Mouse (Mus musculus): ENCODE results near the gene Fam208a. TPM values are rescaled to one million over a fixed set of nuclear protein-coding genes. Genes with fewer than 3 reads are reported as not detected.

Gene Fam208a
- total and polyA plus RNA-seq, 2 experiments from 2014 or later, result 8.1 to 50.9 TPM

DNA sequence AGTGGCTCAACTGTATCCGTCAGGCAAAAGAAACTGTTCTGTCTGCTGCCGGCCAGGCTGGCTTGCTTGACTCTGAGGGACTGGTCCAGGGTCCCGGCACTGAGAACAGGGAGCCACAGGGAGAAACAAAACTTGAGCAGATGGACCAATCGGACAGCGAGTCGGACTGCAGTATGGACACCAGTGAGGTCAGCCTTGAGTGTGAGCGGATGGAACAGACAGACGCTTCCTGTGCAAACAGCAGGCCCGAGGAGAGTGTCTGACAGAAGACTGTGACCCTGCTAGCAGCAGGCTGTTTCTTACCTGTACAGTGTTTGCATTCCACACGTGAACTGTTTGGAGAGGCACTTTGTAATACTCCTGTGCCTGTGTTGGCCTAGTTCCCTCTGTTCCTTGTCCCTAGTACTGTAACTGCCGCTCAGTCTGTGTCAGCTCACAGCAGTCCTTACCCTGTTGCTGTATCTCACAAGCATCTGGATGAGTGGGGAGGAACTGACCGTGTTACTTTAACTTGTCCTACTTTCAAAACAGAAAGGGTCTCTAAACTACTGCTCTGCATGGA is 26.8 kb upstream of the Fam208a start:
- Histone ChIP-seq H3K27me3 (ENCODE audit: insufficient read depth, low read length) (no peaks in the 10 kb centered on the region), H3K36me3 (ENCODE audit: insufficient read depth) (peaks cover 5% of the 10 kb centered on the region; the same call in 1 of the 2 replicates), H3K27ac (ENCODE audit: low read depth, low read length) (no peak overlapping the region), H3K9ac (no peak overlapping the region), H3K4me3 (ENCODE audit: low read depth, low read length) (no peak overlapping the region), H3K4me1 (ENCODE audit: insufficient read depth) (no peaks in the 10 kb centered on the region), H3K9me3 (ENCODE audit: low read length) (no peaks in the 10 kb centered on the region; the same call in 1 of the 2 replicates), H3K4me2 (ENCODE audit: low read depth) (no peak overlapping the region)
- WGBS, result 93% methylated on average over 12 of the region's 12 CpGs
- no peak for ATAC-seq
- no peak for DNase-seq
- TF ChIP-seq CTCF (IDR thresholded peaks at IDR 0.05; ENCODE audit: low read depth), result no peak

DNA sequence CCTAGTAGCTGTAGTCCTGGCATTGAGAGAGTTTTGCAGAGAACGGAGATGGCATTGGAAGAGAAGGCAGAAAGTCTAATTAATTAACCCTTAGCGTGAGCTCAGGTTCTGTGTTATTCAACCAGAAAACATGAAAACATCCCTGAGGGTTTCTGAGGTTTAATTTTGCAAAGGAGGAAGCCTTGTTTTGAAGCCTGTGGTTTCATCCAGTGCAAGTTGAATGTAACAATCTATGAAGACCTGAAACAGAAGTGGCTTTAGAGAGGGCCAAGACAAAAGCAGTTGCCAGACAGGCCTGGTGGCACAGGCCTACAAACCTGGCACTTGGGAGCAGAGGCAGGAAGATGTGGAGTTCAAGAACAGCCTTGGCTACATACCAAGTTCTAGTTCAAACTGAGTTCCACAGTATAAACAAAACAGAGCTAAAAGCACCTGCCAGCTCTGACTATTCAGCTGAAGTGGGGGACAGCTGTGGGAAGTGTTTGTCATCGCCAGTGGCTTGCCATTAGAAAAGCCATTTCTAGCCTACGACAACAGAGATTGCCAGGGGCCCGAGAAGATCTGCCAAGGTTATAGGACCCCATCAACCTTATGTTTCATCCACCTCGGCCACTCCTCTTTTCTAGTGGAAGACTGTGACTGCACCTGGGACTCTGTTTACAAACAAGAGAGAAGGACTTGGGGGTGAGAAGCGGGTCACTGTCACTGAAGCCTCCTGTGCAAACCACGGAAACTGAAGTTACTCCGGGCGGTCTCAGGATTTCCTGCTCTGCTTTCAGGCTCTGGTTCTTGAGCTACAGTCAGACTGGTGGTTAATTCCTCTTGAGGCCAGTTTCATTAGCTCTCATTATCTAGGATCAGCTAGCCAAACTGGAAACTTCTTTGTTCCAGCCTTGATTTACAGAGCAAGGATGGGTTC is 26.0 kb upstream of the Fam208a start:
- WGBS, result 71% methylated on average over 10 of the region's 10 CpGs
- H3K36me3 ChIP-seq (ENCODE audit: insufficient read depth), result peaks cover 5% of the 10 kb centered on the region; the same call in 1 of the 2 replicates
- DNase-seq, result no peak

DNA sequence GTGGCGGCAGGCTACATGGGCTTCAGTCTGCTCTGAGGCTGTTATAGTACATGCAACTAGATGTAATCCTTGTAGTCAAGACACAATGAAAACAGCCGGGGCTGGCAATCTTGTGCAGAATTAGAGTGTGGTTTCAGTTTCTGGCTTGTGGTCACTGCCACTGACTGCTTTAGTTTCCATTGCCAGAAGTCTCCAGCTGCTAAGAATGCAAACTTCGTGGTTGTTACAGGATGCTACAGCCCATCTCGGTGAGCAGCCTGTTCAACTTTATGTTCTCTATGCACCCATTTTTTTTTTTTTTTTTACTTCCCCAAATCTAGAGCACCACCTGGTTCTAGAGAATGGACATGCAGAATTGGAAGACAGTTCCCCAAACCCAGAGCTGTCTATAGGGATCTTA is 23.2 kb upstream of the Fam208a start:
- ATAC-seq, result no peak
- WGBS, result 88% methylated on average over 4 of the region's 4 CpGs
- H3K9me3 ChIP-seq (ENCODE audit: low read length), result no peaks in the 10 kb centered on the region; the same call in 1 of the 2 replicates
- H3K4me2 ChIP-seq (ENCODE audit: low read depth), result no peak overlapping the region
- no peaks in the 10 kb centered on the region; the same call in 1 of the 2 replicates for H3K36me3 ChIP-seq (ENCODE audit: insufficient read depth)
- no peak overlapping the region for H3K27ac ChIP-seq (ENCODE audit: low read depth, low read length)
- no peaks in the 10 kb centered on the region for H3K4me1 ChIP-seq (ENCODE audit: insufficient read depth)
- H3K4me3 ChIP-seq (ENCODE audit: low read depth, low read length), result no peak overlapping the region
- no peak for DNase-seq
- no peak for TF ChIP-seq CTCF (IDR thresholded peaks at IDR 0.05; ENCODE audit: low read depth)
- no peak overlapping the region for H3K9ac ChIP-seq
- H3K27me3 ChIP-seq (ENCODE audit: insufficient read depth, low read length), result no peaks in the 10 kb centered on the region

More for the DNA sequence above, 26.0 kb upstream of the Fam208a start:
- H3K4me3 ChIP-seq (ENCODE audit: low read depth, low read length), result no peak overlapping the region
- no peaks in the 10 kb centered on the region for H3K4me1 ChIP-seq (ENCODE audit: insufficient read depth)
- no peak overlapping the region for H3K4me2 ChIP-seq (ENCODE audit: low read depth)
- no peaks in the 10 kb centered on the region; the same call in 1 of the 2 replicates for H3K9me3 ChIP-seq (ENCODE audit: low read length)
- no peaks in the 10 kb centered on the region for H3K27me3 ChIP-seq (ENCODE audit: insufficient read depth, low read length)
- no peak overlapping the region for H3K27ac ChIP-seq (ENCODE audit: low read depth, low read length)
- no peak for TF ChIP-seq CTCF (IDR thresholded peaks at IDR 0.05; ENCODE audit: low read depth)
- ATAC-seq, result no peak
- no peak overlapping the region for H3K9ac ChIP-seq

DNA sequence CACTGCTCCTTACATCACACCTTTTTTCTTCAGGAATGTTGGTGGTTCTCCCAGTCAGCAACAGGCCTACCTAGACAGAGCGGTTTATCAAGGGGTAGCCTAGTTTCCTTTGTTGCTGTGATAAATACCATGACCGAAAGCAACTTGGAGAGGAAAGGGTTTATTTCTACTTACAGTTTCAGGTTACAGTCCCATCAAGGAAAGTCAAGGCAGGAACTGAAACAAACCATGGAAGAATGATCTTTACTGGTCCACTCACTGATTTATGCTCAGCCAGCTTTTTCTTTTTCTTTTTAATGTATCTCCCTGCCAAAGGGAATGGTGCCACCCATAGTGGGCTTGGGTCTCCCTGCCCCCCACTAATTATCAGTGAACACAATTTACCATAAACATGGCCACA is 22.7 kb upstream of the Fam208a start:
- Histone ChIP-seq H3K27ac (ENCODE audit: low read depth, low read length) (no peak overlapping the region), H3K9ac (no peak overlapping the region), H3K4me2 (ENCODE audit: low read depth) (no peak overlapping the region), H3K36me3 (ENCODE audit: insufficient read depth) (no peaks in the 10 kb centered on the region; the same call in 1 of the 2 replicates), H3K27me3 (ENCODE audit: insufficient read depth, low read length) (no peaks in the 10 kb centered on the region), H3K4me1 (ENCODE audit: insufficient read depth) (no peaks in the 10 kb centered on the region), H3K9me3 (ENCODE audit: low read length) (no peaks in the 10 kb centered on the region; the same call in 1 of the 2 replicates), H3K4me3 (ENCODE audit: low read depth, low read length) (no peak overlapping the region)
- DNase-seq (no peak), ATAC-seq (no peak)
- 94% methylated on average over 2 of the region's 2 CpGs for WGBS
- no peak for TF ChIP-seq CTCF (IDR thresholded peaks at IDR 0.05; ENCODE audit: low read depth)

DNA sequence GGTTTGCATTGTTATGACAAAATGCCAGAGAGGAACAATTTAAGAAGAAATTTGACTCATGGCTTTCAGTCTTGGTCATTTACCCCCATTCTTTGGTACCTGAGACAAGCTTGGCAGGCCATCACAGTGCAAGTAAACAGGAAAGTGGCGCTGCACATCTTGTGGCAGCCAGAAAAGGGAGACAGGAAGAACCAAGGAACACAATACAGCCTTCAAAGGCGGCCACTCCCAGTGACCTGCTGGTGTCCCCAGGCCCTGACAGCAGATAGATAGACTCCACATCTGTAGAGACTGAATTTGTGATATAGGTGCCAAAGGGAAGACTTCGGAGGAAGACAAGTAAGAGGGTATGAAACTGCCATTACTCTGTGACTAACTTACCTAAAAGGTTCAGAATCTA is 20.4 kb upstream of the Fam208a start:
- TF ChIP-seq CTCF (IDR thresholded peaks at IDR 0.05; ENCODE audit: low read depth), result no peak
- no peaks in the 10 kb centered on the region for H3K4me1 ChIP-seq (ENCODE audit: insufficient read depth)
- no peak overlapping the region for H3K4me3 ChIP-seq (ENCODE audit: low read depth, low read length)
- H3K27me3 ChIP-seq (ENCODE audit: insufficient read depth, low read length), result no peaks in the 10 kb centered on the region
- no peak overlapping the region for H3K9ac ChIP-seq
- ATAC-seq, result no peak
- no peak overlapping the region for H3K27ac ChIP-seq (ENCODE audit: low read depth, low read length)
- no peak overlapping the region for H3K4me2 ChIP-seq (ENCODE audit: low read depth)
- no peak for DNase-seq
- H3K9me3 ChIP-seq (ENCODE audit: low read length), result no peaks in the 10 kb centered on the region; the same call in 1 of the 2 replicates
- WGBS, result 94% methylated on average over 3 of the region's 3 CpGs
- H3K36me3 ChIP-seq (ENCODE audit: insufficient read depth), result no peaks in the 10 kb centered on the region; the same call in 1 of the 2 replicates

DNA sequence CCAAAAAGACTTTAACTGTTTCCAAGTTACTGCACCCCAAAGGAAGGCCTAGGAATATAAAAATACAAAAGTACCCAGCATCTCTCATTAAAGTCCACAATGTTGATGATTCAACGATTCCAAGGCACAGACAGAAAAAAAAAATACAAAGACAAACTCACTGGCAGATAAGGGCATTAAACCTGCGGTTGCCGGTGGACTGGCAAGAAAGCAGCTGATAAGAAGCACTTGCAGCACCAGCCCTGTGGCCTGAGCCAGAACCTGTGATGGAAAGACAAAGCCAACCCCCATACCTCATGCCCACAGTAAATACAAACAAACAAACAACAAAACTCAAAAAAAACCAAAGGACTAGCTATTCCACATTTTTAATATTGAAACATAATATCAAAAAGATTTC is 19.0 kb upstream of the Fam208a start:
- Histone ChIP-seq H3K4me2 (ENCODE audit: low read depth) (no peak overlapping the region), H3K4me3 (ENCODE audit: low read depth, low read length) (no peak overlapping the region), H3K9me3 (ENCODE audit: low read length) (no peaks in the 10 kb centered on the region; the same call in 1 of the 2 replicates), H3K27ac (ENCODE audit: low read depth, low read length) (no peak overlapping the region), H3K9ac (no peak overlapping the region), H3K27me3 (ENCODE audit: insufficient read depth, low read length) (no peaks in the 10 kb centered on the region), H3K4me1 (ENCODE audit: insufficient read depth) (no peaks in the 10 kb centered on the region), H3K36me3 (ENCODE audit: insufficient read depth) (no peaks in the 10 kb centered on the region)
- DNase-seq, result no peak
- TF ChIP-seq CTCF (IDR thresholded peaks at IDR 0.05; ENCODE audit: low read depth), result no peak
- no peak for ATAC-seq
- WGBS, result 97% methylated on average over 3 of the region's 3 CpGs

DNA sequence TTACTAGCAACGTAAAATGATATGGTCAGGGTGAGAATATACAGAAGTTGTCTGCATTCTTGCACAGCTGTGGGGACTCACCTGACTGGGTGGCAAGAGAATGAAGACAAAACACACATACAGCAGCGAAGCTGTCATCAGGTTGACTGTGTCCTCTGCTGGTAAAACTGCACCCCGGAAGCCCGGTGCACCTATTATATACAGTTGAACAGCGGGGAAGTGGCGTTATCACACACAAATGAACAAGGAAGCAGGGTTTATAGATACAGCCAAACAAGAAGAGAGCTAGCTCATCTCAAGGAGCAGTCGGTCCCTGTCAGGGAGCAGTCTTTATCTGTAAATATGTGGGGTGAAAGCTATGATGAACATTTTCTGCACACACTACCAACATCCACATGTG is 17.1 kb upstream of the Fam208a start:
- Histone ChIP-seq H3K4me1 (ENCODE audit: insufficient read depth) (no peaks in the 10 kb centered on the region), H3K4me3 (ENCODE audit: low read depth, low read length) (no peak overlapping the region), H3K27ac (ENCODE audit: low read depth, low read length) (no peak overlapping the region), H3K4me2 (ENCODE audit: low read depth) (no peak overlapping the region), H3K36me3 (ENCODE audit: insufficient read depth) (no peaks in the 10 kb centered on the region), H3K27me3 (ENCODE audit: insufficient read depth, low read length) (no peaks in the 10 kb centered on the region), H3K9ac (no peak overlapping the region), H3K9me3 (ENCODE audit: low read length) (no peaks in the 10 kb centered on the region)
- TF ChIP-seq CTCF (IDR thresholded peaks at IDR 0.05; ENCODE audit: low read depth), result no peak
- DNase-seq (no peak), ATAC-seq (no peak)
- 90% methylated on average over 7 of the region's 7 CpGs for WGBS

All from forebrain, postnatal 0 days (tissue).